8 mouse cellular contexts compared by ENCODE assay signal in genomic region chr13:56221129-56221910, GRCm38 (mm10). TPM values are rescaled to one million over a fixed set of nuclear protein-coding genes. Genes with fewer than 3 reads are reported as not detected.
DNase-seq lines count a peak whose midpoint lies in the region; ATAC-seq and TF ChIP-seq lines count a peak whose summit lies in the region.

No protein-coding gene starts in this region.

- peaks cover 94% of the 10 kb centered on the region for H3K27me3 ChIP-seq in heart, embryonic 13.5 days (replicated peaks)
- H3K27me3 ChIP-seq in forebrain, embryonic 13.5 days, result peaks cover 59% of the 10 kb centered on the region
- H3K27me3 ChIP-seq in limb, embryonic 13.5 days, result peaks cover 78% of the 10 kb centered on the region
- H3K27me3 ChIP-seq in cerebellum, adult 2 months (ENCODE audit: control insufficient read depth, insufficient read depth, low read length), result peaks cover 4% of the 10 kb centered on the region; the same call in 1 of the 2 replicates

- TF ChIP-seq POLR2A in cerebellum, adult 2 months (IDR thresholded peaks at IDR 0.05; ENCODE audit: borderline replicate concordance, insufficient read depth, low read length), result no peak

- no peak for DNase-seq in heart, adult 18-20 months
- DNase-seq in ES-CJ7 (ENCODE audit: low read depth, low spot score), result peak; percentile 89
- peak; percentile 50 for DNase-seq in right cerebral cortex, postnatal 4 days
- no peak for DNase-seq in gastrocnemius, postnatal 14 days
- DNase-seq in cerebellum, adult 2 months, result no peak

- H3K4me1 ChIP-seq in heart, embryonic 13.5 days, result peaks cover 21% of the 10 kb centered on the region
- peaks cover 47% of the 10 kb centered on the region for H3K4me1 ChIP-seq in forebrain, embryonic 13.5 days
- peaks cover 33% of the 10 kb centered on the region for H3K4me1 ChIP-seq in limb, embryonic 13.5 days
- peaks cover 4% of the 10 kb centered on the region; the same call in 1 of the 2 replicates for H3K4me1 ChIP-seq in cerebellum, adult 2 months (ENCODE audit: control insufficient read depth, insufficient read depth, low read length)

- no peak overlapping the region for H3K27ac ChIP-seq in heart, embryonic 13.5 days (replicated peaks)
- H3K27ac ChIP-seq in forebrain, embryonic 13.5 days, result peak overlapping the region; percentile 95
- H3K27ac ChIP-seq in limb, embryonic 13.5 days, result no peak overlapping the region
- no peak overlapping the region for H3K27ac ChIP-seq in cerebellum, adult 2 months (ENCODE audit: insufficient read depth, low read length)

- TF ChIP-seq CTCF in cerebellum, adult 2 months (IDR thresholded peaks at IDR 0.05; ENCODE audit: borderline replicate concordance, insufficient read depth, low read depth, low read length), result no peak

- H3K9ac ChIP-seq in heart, embryonic 13.5 days, result peak overlapping the region; percentile 63
- peak overlapping the region; percentile 65 for H3K9ac ChIP-seq in forebrain, embryonic 13.5 days
- peak overlapping the region; percentile 62 for H3K9ac ChIP-seq in limb, embryonic 13.5 days

- intact Hi-C loops in gastrocnemius, postnatal 14 days (cut with DNase I; ENCODE audit: low total_unique reads), result no loop called here

- no peak for ATAC-seq in heart, embryonic 13.5 days (ENCODE audit: extremely low read depth, insufficient number of reproducible peaks, low FRiP score, low TSS enrichment)
- peak; percentile 87 for ATAC-seq in forebrain, embryonic 13.5 days
- peak; percentile 56; the same call in 1 of the 2 replicates for ATAC-seq in limb, embryonic 13.5 days (ENCODE audit: low FRiP score, low read depth)

- no peaks in the 10 kb centered on the region for H3K36me3 ChIP-seq in heart, embryonic 13.5 days
- no peaks in the 10 kb centered on the region for H3K36me3 ChIP-seq in forebrain, embryonic 13.5 days (ENCODE audit: poor library complexity, severe bottlenecking)
- no peaks in the 10 kb centered on the region for H3K36me3 ChIP-seq in limb, embryonic 13.5 days

- H3K4me3 ChIP-seq in heart, embryonic 13.5 days, result peak overlapping the region; percentile 51
- H3K4me3 ChIP-seq in forebrain, embryonic 13.5 days, result peak overlapping the region; percentile 40
- H3K4me3 ChIP-seq in limb, embryonic 13.5 days, result peak overlapping the region; percentile 47
- no peak overlapping the region for H3K4me3 ChIP-seq in cerebellum, adult 2 months (replicated peaks; ENCODE audit: insufficient read depth, low read depth, low read length)

- H3K4me2 ChIP-seq in heart, embryonic 13.5 days, result peak overlapping the region; percentile 78
- H3K4me2 ChIP-seq in forebrain, embryonic 13.5 days, result peak overlapping the region; percentile 77
- H3K4me2 ChIP-seq in limb, embryonic 13.5 days (replicated peaks), result peak overlapping the region; percentile 92

- 1% methylated on average over 46 of the region's 46 CpGs for WGBS in heart, embryonic 13.5 days
- WGBS in forebrain, embryonic 13.5 days, result under 1% methylated on average over 46 of the region's 46 CpGs
- under 1% methylated on average over 44 of the region's 46 CpGs for WGBS in limb, embryonic 13.5 days
- WGBS in cerebellum, adult 2 months, result 2% methylated on average over 46 of the region's 46 CpGs

- H3K9me3 ChIP-seq in heart, embryonic 13.5 days, result no peaks in the 10 kb centered on the region
- no peaks in the 10 kb centered on the region for H3K9me3 ChIP-seq in forebrain, embryonic 13.5 days (replicated peaks)
- H3K9me3 ChIP-seq in limb, embryonic 13.5 days, result no peaks in the 10 kb centered on the region

RNA-seq across cellular contexts. Expression of gene Neurog1, which starts 30.6 kb away (rescaled TPM):
- polyA plus RNA-seq in heart, embryonic 13.5 days (2015; fragmentation: Nextera tagmentation; extraction: Ambion mirVana), result not detected in 2 replicates
- total RNA-seq in heart, adult 18-20 months (2021), result not detected
- polyA plus RNA-seq in forebrain, embryonic 13.5 days (2015; fragmentation: Nextera tagmentation; extraction: Ambion mirVana), result 13.0 and 13.1 TPM in 2 replicates
- not detected in 2 replicates for polyA plus RNA-seq in limb, embryonic 13.5 days (2015; fragmentation: Nextera tagmentation; extraction: Ambion mirVana)
- total RNA-seq in gastrocnemius, postnatal 14 days (2021), result not detected
- polyA plus RNA-seq in cerebellum, adult 2 months (2012; rRNA removed), result not detected in 2 replicates

RNA-seq across cellular contexts. Expression of gene Tifab, which starts 42.6 kb away (rescaled TPM):
- 1.1 and 1.7 TPM in 2 replicates for polyA plus RNA-seq in heart, embryonic 13.5 days (2015; fragmentation: Nextera tagmentation; extraction: Ambion mirVana)
- 1 to 10 TPM in 1 of 2 experiments, under 1 TPM in 1; 0.69 to 1.1 TPM for total RNA-seq in heart, adult 18-20 months (2021)
- polyA plus RNA-seq in forebrain, embryonic 13.5 days (2015; fragmentation: Nextera tagmentation; extraction: Ambion mirVana), result 0.52 and 0.53 TPM in 2 replicates
- 1.5 and 1.7 TPM in 2 replicates for polyA plus RNA-seq in limb, embryonic 13.5 days (2015; fragmentation: Nextera tagmentation; extraction: Ambion mirVana)
- under 1 TPM; 0.31 to 0.44 TPM for total RNA-seq in gastrocnemius, postnatal 14 days (2021)
- polyA plus RNA-seq in cerebellum, adult 2 months (2012; rRNA removed), result 0.73 and 0.84 TPM in 2 replicates

Comparison
In these comparisons a context has a peak if more than half of its experiments do, and no peak if none do; other contexts are left out.
1. DNase-seq: peak in ES-CJ7 (single experiment) and right cerebral cortex, postnatal 4 days (single experiment); none in heart, adult 18-20 months (0 of 2), gastrocnemius, postnatal 14 days (single experiment) and cerebellum, adult 2 months (0 of 2).
2. RNA of gene Neurog1, which starts 30.6 kb away (polyA plus RNA-seq): 13.0 to 13.1 TPM in forebrain, embryonic 13.5 days; not detected in heart, embryonic 13.5 days, not detected in cerebellum, adult 2 months and not detected in limb, embryonic 13.5 days; every median in the first group is over 10 times any median in the second.
3. Peak in every context shown above with its lines, with median percentiles within 50 percentile points of each other: H3K4me2 ChIP-seq and H3K9ac ChIP-seq.